Mouse (Mus musculus): ENCODE results near the gene Olfr699.
"Not testable (repeated sequence)": the region's sequence is repeated elsewhere in the genome, so short reads cannot be mapped to it uniquely, and the experiment has no call there.

Gene Olfr699

DNA sequence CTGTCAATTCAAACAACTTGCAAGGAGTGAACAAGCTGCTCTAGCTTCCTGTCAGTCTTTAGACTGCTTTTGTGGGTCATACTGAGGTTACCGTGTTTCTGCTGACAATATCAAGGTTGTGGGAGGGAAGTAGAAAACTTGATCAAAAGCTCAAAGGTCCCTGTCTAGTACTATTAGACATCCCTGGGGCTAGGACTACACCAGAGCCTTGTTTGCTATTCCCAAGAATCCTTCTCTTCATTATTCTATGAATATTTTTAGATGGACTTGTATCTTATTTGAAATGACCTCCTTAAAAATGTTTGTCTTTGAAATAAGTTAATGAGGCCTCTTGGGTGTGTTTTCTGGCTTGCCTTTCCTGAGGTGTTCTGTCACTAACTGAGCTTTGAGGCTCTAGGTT is at the start of gene Olfr699:
Olfr699 (minus strand) TSS at position 101 of the 400 bp plus-strand sequence.
- no peak for DNase-seq (ENCODE audit: low spot score)

DNA sequence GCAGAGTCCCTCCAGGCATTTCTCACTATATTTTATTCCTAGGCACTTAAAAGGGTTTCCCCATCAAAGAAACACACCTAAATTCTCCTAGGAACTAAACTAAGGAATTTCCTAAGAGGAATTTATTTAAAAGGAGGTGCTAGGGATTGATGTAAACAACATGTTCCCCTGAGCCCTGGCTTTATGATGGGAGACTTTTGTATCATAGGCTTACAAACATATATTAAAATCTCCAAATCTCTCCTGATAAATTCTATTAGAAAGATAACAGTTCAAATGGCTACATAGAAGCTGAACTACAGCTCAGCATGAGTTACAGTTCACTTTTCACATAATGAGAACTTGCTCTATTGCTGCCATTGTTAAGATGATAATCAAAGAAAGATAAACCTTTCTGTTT is 40.8 kb upstream of the Olfr699 start, which contains the start of gene Olfr702:
Olfr702 (minus strand) TSS at position 101 of the 400 bp plus-strand sequence.
- no peak for DNase-seq (ENCODE audit: low spot score)

DNA sequence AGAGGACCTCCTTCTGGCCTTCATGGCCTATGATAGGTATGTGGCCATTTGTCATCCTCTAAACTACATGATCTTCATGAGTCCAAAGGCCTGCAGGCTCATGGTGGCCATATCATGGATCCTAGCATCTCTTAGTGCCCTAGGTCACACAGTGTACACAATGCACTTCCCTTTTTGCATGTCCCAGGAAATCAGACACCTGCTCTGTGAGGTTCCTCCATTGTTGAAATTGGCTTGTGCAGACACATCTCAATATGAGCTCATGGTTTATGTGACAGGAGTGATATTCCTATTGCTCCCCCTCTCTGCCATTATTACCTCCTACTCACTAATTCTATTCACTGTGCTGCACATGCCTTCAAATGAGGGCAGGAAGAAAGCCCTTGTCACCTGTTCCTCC is 25.4 kb upstream of the Olfr699 start:
- DNase-seq (ENCODE audit: low spot score), result no peak

GRCm38 (mm10) chr7:106815775-106816174 is 22.8 kb upstream of the Olfr699 start:
- DNase-seq (ENCODE audit: low spot score), result no peak

- DNase-seq (ENCODE audit: low spot score), result no peak
Measured at GRCm38 (mm10) chr7:106813829-106814228, 20.8 kb upstream of the Olfr699 start, which contains the start of gene Olfr701. Gene Olfr701, plus strand, starts transcription at chr7:106814129.

DNA sequence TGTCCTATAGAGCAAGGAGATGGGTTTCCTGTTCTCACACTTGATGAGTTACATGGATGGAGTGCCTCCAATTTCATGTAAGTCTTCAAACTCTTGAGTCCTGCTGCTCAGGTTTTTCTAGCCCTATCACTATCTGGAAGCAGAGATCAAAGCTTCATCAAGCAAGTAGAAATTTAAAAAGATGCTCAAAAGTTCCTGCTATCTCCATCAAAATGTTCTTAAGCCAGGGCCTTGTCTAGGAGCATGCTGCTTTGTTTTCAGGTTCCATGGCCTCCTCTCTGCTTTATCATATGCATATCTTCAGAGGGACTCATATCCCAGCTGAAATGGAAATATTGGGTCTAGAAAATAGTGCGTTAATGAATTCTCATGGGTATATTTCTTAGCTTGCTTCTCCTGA is 15.7 kb upstream of the Olfr699 start, which contains the start of gene Olfr700:
Olfr700 (minus strand) TSS at position 101 of the 400 bp plus-strand sequence.
- DNase-seq (ENCODE audit: low spot score), result no peak

- no peak for DNase-seq (ENCODE audit: low spot score)
Measured at GRCm38 (mm10) chr7:106788330-106788729, 4.7 kb downstream of the Olfr699 start.

GRCm38 (mm10) chr7:106761008-106761407 is 32.0 kb downstream of the Olfr699 start:
- not testable (repeated sequence) for DNase-seq (ENCODE audit: low spot score)

DNA sequence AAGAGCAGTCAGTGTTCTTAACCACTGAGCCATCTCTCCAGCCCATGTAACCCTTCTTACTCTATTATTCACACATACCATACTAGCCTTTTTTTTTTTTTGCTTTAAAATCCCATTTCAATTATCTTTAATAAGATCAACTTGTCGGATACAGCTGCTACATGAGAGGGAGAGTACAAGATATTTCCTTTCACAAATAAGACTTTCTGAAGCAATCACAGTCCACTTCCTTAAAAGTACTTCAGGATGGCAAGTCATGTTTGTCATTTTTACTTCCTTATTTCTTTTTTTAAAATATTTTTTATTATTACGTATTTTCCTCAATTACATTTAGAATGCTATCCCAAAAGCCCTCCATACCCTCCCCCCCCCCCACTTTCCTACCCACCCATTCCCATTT is 34.2 kb downstream of the Olfr699 start:
- DNase-seq (ENCODE audit: low spot score), result no peak

- DNase-seq (ENCODE audit: low spot score), result no peak
Measured at GRCm38 (mm10) chr7:106755297-106755696, 37.7 kb downstream of the Olfr699 start, which contains the start of gene Olfr698. Gene Olfr698, minus strand, starts transcription at chr7:106755397.

DNA sequence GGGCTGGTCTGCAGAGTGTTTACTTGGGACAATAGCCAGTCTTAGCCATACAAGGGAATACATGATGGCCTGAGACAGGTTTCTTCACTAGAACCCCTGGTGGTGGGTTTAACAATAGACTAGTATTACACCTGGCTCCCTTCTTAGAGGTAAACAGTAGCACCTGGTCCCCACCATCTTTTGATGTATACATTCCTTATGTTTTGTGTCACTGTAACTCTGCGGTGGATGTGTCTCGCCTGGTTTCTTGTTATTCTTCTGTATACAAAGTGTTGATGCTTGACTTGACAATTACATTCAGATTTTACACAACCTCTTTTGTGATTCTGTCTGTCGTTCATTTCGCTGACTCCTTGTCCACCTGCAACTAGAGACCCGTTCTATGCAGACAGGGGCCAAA is 47.2 kb downstream of the Olfr699 start:
- no peak for DNase-seq (ENCODE audit: low spot score)

DNA sequence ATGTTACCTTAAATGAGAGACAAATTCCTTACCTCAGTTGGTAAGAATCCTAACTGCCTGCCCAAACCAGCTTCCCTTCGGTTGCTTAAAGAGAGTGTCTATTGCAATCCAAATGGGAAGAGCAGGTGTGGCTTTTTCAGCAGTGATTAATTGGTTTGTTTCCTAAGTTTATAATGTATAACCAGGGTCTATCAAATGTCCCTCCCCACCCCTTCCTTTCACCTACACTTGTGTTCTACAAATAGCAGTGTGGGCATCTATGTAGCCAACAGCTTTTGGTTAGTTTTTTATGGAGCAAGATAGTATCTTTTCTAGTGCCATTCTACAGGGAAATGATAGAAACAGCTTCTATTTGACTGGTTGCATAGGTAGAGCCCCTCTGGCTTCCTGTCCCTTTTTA is 50.7 kb downstream of the Olfr699 start, which contains the start of gene Olfr697:
Olfr697 (minus strand) TSS at position 101 of the 400 bp plus-strand sequence.
- no peak for DNase-seq (ENCODE audit: low spot score)
